Mouse (Mus musculus) olfactory bulb, adult 2 months (tissue): Measurements from ENCODE around the gene Ctnnd2.

Experiments used
- CTCF ChIP-seq: fragments of 200-500 bp; IDR thresholded peaks from 2 replicates; pipeline ENCODE4 v1.5.1; 2012; ENCODE audit warnings: low read depth, mild to moderate bottlenecking, low read length, moderate library complexity; ENCODE audit not compliant: insufficient read depth
- POLR2A ChIP-seq: fragments of 200-500 bp; IDR thresholded peaks from 2 replicates; pipeline ENCODE4 v1.6.1; 2012; ENCODE audit warnings: mild to moderate bottlenecking, low read depth, low read length, moderate library complexity; ENCODE audit not compliant: insufficient read depth

GRCm38 (mm10) chr15:30913360-30913759, 741.0 kb downstream of the Ctnnd2 start:
- TF ChIP-seq POLR2A (no peak), CTCF (no peak)
